Mouse (Mus musculus): ENCODE results near the gene Rpa1.

DNA sequence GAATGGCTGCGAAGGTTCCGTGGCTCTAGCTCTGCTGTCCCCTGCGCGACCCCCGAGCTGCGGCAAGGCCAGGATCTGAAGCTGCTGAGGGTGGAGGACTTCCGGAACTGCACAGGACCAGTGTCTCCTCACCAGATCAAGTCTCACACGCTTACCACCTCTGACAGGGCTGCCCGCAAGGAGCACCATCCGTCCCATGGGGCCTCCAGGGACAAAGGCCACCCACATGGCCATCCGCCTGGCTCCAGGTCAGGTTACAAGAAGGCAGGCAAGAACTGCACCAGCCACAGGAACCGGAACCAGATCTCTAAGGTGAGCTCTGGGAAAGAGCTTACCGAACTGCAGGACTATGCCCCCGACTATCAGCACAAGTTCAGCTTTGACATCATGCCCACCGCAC lies 82.6 kb downstream of the Rpa1 start:
- TF ChIP-seq CTCF (IDR thresholded peaks at IDR 0.05; ENCODE audit: low read depth, low read length) (no peak), POLR2AphosphoS5 (IDR thresholded peaks at IDR 0.05; ENCODE audit: insufficient replicate concordance, low read depth, low read length) (no peak), GATA1 (IDR thresholded peaks at IDR 0.05; ENCODE audit: borderline replicate concordance, low read length) (no peak), TAL1 (conservative IDR thresholded peaks at IDR 0.05; ENCODE audit: low read depth, low read length) (no peak), GATA2 (IDR thresholded peaks at IDR 0.05; ENCODE audit: borderline replicate concordance, low read depth, low read length) (no peak)
